In genomic region chr6:125147329-125147728, GRCm38 (mm10) we compare ENCODE assay signal across 8 mouse cellular contexts. TPM values are rescaled to one million over a fixed set of nuclear protein-coding genes. Genes with fewer than 3 reads are reported as not detected.
DNase-seq lines count a peak whose midpoint lies in the region; ATAC-seq lines count a peak whose summit lies in the region.

No protein-coding gene starts in this region.

- no peak for DNase-seq in heart, postnatal 36 days
- no peak for DNase-seq in midbrain, embryonic 11.5 days (ENCODE audit: low spot score, missing footprints)
- no peak for DNase-seq in embryo, embryonic 10 days (ENCODE audit: low spot score)
- no peak for DNase-seq in ovary, postnatal 14 days (ENCODE audit: low spot score)

- ATAC-seq in heart, embryonic 13.5 days (ENCODE audit: extremely low read depth, insufficient number of reproducible peaks, low FRiP score, low TSS enrichment), result no peak
- no peak for ATAC-seq in heart, embryonic 15.5 days (replicated peaks; ENCODE audit: insufficient number of reproducible peaks, insufficient read depth, low FRiP score, low read depth)
- ATAC-seq in midbrain, embryonic 11.5 days (ENCODE audit: low FRiP score), result no peak
- ATAC-seq in megakaryocyte-erythroid progenitor cell, adult 5-6 weeks (replicated peaks; ENCODE audit: low FRiP score, low TSS enrichment, poor library complexity, severe bottlenecking), result no peak

- H3K4me2 ChIP-seq in heart, embryonic 13.5 days, result peak overlapping the region; percentile 96
- H3K4me2 ChIP-seq in heart, embryonic 15.5 days, result peak overlapping the region; percentile 75
- H3K4me2 ChIP-seq in midbrain, embryonic 11.5 days, result peak overlapping the region; percentile 93

- intact Hi-C loops in heart, postnatal 36 days (cut with DNase I), result loop anchor here (5.0 kb wide), 1 partner anchor 125 kb away; no protein-coding TSS in a partner anchor

- H3K27me3 ChIP-seq in heart, embryonic 13.5 days (replicated peaks), result no peaks in the 10 kb centered on the region
- no peaks in the 10 kb centered on the region for H3K27me3 ChIP-seq in heart, embryonic 15.5 days
- H3K27me3 ChIP-seq in midbrain, embryonic 11.5 days (ENCODE audit: control insufficient read depth, insufficient read depth, low read length), result no peaks in the 10 kb centered on the region

- no peaks in the 10 kb centered on the region for H3K9me3 ChIP-seq in heart, embryonic 13.5 days
- H3K9me3 ChIP-seq in heart, embryonic 15.5 days (replicated peaks), result no peaks in the 10 kb centered on the region
- no peaks in the 10 kb centered on the region for H3K9me3 ChIP-seq in midbrain, embryonic 11.5 days (ENCODE audit: control insufficient read depth, low read length)

- H3K4me3 ChIP-seq in heart, embryonic 13.5 days, result peak overlapping the region; percentile 75
- H3K4me3 ChIP-seq in brown adipose tissue, adult 24 weeks (ENCODE audit: insufficient read depth, low read depth, low read length), result peak overlapping the region; percentile 75; the same call in 1 of the 2 replicates
- H3K4me3 ChIP-seq in heart, embryonic 15.5 days, result peak overlapping the region; percentile 74
- H3K4me3 ChIP-seq in midbrain, embryonic 11.5 days (ENCODE audit: low read depth, low read length), result no peak overlapping the region

- 45% methylated on average over 10 of the region's 10 CpGs for WGBS in heart, embryonic 13.5 days
- 49% methylated on average over 10 of the region's 10 CpGs for WGBS in heart, embryonic 15.5 days
- WGBS in midbrain, embryonic 11.5 days, result 77% methylated on average over 10 of the region's 10 CpGs

- H3K4me1 ChIP-seq in heart, embryonic 13.5 days, result peaks cover 59% of the 10 kb centered on the region
- H3K4me1 ChIP-seq in brown adipose tissue, adult 24 weeks (ENCODE audit: control insufficient read depth, insufficient read depth, insufficient read length, low read length), result peaks cover 27% of the 10 kb centered on the region
- H3K4me1 ChIP-seq in heart, embryonic 15.5 days (replicated peaks), result peaks cover 57% of the 10 kb centered on the region
- H3K4me1 ChIP-seq in midbrain, embryonic 11.5 days (ENCODE audit: control insufficient read depth, insufficient read depth, low read length), result peaks cover 31% of the 10 kb centered on the region

- H3K9ac ChIP-seq in heart, embryonic 13.5 days, result peak overlapping the region; percentile 88
- H3K9ac ChIP-seq in heart, embryonic 15.5 days, result peak overlapping the region; percentile 46
- peak overlapping the region; percentile 1; the same call in 1 of the 2 replicates for H3K9ac ChIP-seq in midbrain, embryonic 11.5 days (ENCODE audit: low read length)

- H3K36me3 ChIP-seq in heart, embryonic 13.5 days, result peaks cover 37% of the 10 kb centered on the region
- H3K36me3 ChIP-seq in heart, embryonic 15.5 days, result peaks cover 19% of the 10 kb centered on the region; the same call in 1 of the 2 replicates
- peaks cover 4% of the 10 kb centered on the region; the same call in 1 of the 2 replicates for H3K36me3 ChIP-seq in midbrain, embryonic 11.5 days (ENCODE audit: control insufficient read depth, insufficient read depth, low read length)

- H3K27ac ChIP-seq in heart, embryonic 13.5 days (replicated peaks), result peak overlapping the region; percentile 96
- peak overlapping the region; percentile 45 for H3K27ac ChIP-seq in brown adipose tissue, adult 24 weeks (replicated peaks; ENCODE audit: low read depth, low read length)
- peak overlapping the region; percentile 95 for H3K27ac ChIP-seq in heart, embryonic 15.5 days
- no peak overlapping the region for H3K27ac ChIP-seq in midbrain, embryonic 11.5 days (ENCODE audit: low read depth, low read length)

RNA-seq across cellular contexts. Expression of gene Iffo1, which starts 2.3 kb away (rescaled TPM):
- 9.4 and 9.5 TPM in 2 replicates for polyA plus RNA-seq in heart, embryonic 13.5 days (2015; fragmentation: Nextera tagmentation; extraction: Ambion mirVana)
- total RNA-seq in heart, postnatal 36 days (2021), result 1 to 10 TPM; 6.6 to 9.4 TPM
- polyA plus RNA-seq in brown adipose tissue, adult 24 weeks (2012; ENCODE audit: insufficient read depth, insufficient read length, missing spikeins), result 2.9 and 3.2 TPM in 2 replicates
- polyA plus RNA-seq in heart, embryonic 15.5 days (2015; fragmentation: Nextera tagmentation; extraction: Ambion mirVana), result 9.7 and 13.4 TPM in 2 replicates
- 8.4 and 8.6 TPM in 2 replicates for polyA plus RNA-seq in midbrain, embryonic 11.5 days (2014; fragmentation: Nextera tagmentation; extraction: Ambion mirVana)
- total RNA-seq in megakaryocyte-erythroid progenitor cell, adult 5-6 weeks (2014; fragmentation: Nextera tagmentation), result 18.3 and 22.7 TPM in 2 replicates
- 10.3 and 12.8 TPM in 2 replicates for total RNA-seq in megakaryocyte-erythroid progenitor cell, adult 5-6 weeks (2017)

RNA-seq across cellular contexts. Expression of gene Nop2, which starts 15.6 kb away (rescaled TPM):
- polyA plus RNA-seq in heart, embryonic 13.5 days (2015; fragmentation: Nextera tagmentation; extraction: Ambion mirVana), result 42.7 and 48.1 TPM in 2 replicates
- total RNA-seq in heart, postnatal 36 days (2021), result 10 to 100 TPM; 20.3 to 21.0 TPM
- 10.0 and 16.0 TPM in 2 replicates for polyA plus RNA-seq in brown adipose tissue, adult 24 weeks (2012; ENCODE audit: insufficient read depth, insufficient read length, missing spikeins)
- 35.0 and 43.6 TPM in 2 replicates for polyA plus RNA-seq in heart, embryonic 15.5 days (2015; fragmentation: Nextera tagmentation; extraction: Ambion mirVana)
- 55.1 and 58.4 TPM in 2 replicates for polyA plus RNA-seq in midbrain, embryonic 11.5 days (2014; fragmentation: Nextera tagmentation; extraction: Ambion mirVana)
- 92.2 and 114 TPM in 2 replicates for total RNA-seq in megakaryocyte-erythroid progenitor cell, adult 5-6 weeks (2014; fragmentation: Nextera tagmentation)
- total RNA-seq in megakaryocyte-erythroid progenitor cell, adult 5-6 weeks (2017), result 108 and 125 TPM in 2 replicates

RNA-seq across cellular contexts. Expression of gene Gapdh, which starts 18.9 kb away (rescaled TPM):
- 4,266 and 4,534 TPM in 2 replicates for polyA plus RNA-seq in heart, embryonic 13.5 days (2015; fragmentation: Nextera tagmentation; extraction: Ambion mirVana)
- 1,000 to 10,000 TPM; 4,473 to 4,723 TPM for total RNA-seq in heart, postnatal 36 days (2021)
- polyA plus RNA-seq in brown adipose tissue, adult 24 weeks (2012; ENCODE audit: insufficient read depth, insufficient read length, missing spikeins), result 1,014 and 1,139 TPM in 2 replicates
- polyA plus RNA-seq in heart, embryonic 15.5 days (2015; fragmentation: Nextera tagmentation; extraction: Ambion mirVana), result 3,777 and 4,210 TPM in 2 replicates
- polyA plus RNA-seq in midbrain, embryonic 11.5 days (2014; fragmentation: Nextera tagmentation; extraction: Ambion mirVana), result 2,357 and 2,675 TPM in 2 replicates
- total RNA-seq in megakaryocyte-erythroid progenitor cell, adult 5-6 weeks (2014; fragmentation: Nextera tagmentation), result 900 and 1,346 TPM in 2 replicates
- total RNA-seq in megakaryocyte-erythroid progenitor cell, adult 5-6 weeks (2017), result 535 and 806 TPM in 2 replicates

RNA-seq across cellular contexts. Expression of gene Ncapd2, which starts 44.2 kb away (rescaled TPM):
- polyA plus RNA-seq in heart, embryonic 13.5 days (2015; fragmentation: Nextera tagmentation; extraction: Ambion mirVana), result 80.3 and 81.8 TPM in 2 replicates
- 10 to 100 TPM; 20.8 to 25.3 TPM for total RNA-seq in heart, postnatal 36 days (2021)
- polyA plus RNA-seq in brown adipose tissue, adult 24 weeks (2012; ENCODE audit: insufficient read depth, insufficient read length, missing spikeins), result 7.5 and 9.2 TPM in 2 replicates
- 66.1 and 93.1 TPM in 2 replicates for polyA plus RNA-seq in heart, embryonic 15.5 days (2015; fragmentation: Nextera tagmentation; extraction: Ambion mirVana)
- 127 and 140 TPM in 2 replicates for polyA plus RNA-seq in midbrain, embryonic 11.5 days (2014; fragmentation: Nextera tagmentation; extraction: Ambion mirVana)
- 285 and 384 TPM in 2 replicates for total RNA-seq in megakaryocyte-erythroid progenitor cell, adult 5-6 weeks (2014; fragmentation: Nextera tagmentation)
- 186 and 262 TPM in 2 replicates for total RNA-seq in megakaryocyte-erythroid progenitor cell, adult 5-6 weeks (2017)

RNA-seq across cellular contexts. Expression of gene Mrpl51, which starts 44.3 kb away (rescaled TPM):
- polyA plus RNA-seq in heart, embryonic 13.5 days (2015; fragmentation: Nextera tagmentation; extraction: Ambion mirVana), result 219 and 251 TPM in 2 replicates
- 100 to 1,000 TPM; 308 to 334 TPM for total RNA-seq in heart, postnatal 36 days (2021)
- 316 and 439 TPM in 2 replicates for polyA plus RNA-seq in brown adipose tissue, adult 24 weeks (2012; ENCODE audit: insufficient read depth, insufficient read length, missing spikeins)
- polyA plus RNA-seq in heart, embryonic 15.5 days (2015; fragmentation: Nextera tagmentation; extraction: Ambion mirVana), result 233 and 272 TPM in 2 replicates
- 200 and 208 TPM in 2 replicates for polyA plus RNA-seq in midbrain, embryonic 11.5 days (2014; fragmentation: Nextera tagmentation; extraction: Ambion mirVana)
- total RNA-seq in megakaryocyte-erythroid progenitor cell, adult 5-6 weeks (2014; fragmentation: Nextera tagmentation), result 163 and 194 TPM in 2 replicates
- total RNA-seq in megakaryocyte-erythroid progenitor cell, adult 5-6 weeks (2017), result 120 and 151 TPM in 2 replicates

Comparison
In these comparisons a context has a peak if more than half of its experiments do, and no peak if none do; other contexts are left out.
1. H3K9ac ChIP-seq: peak in every context shown above with its lines; median percentile 88 in heart, embryonic 13.5 days; 46 in heart, embryonic 15.5 days; 1 in midbrain, embryonic 11.5 days.